Mouse (Mus musculus) layer of hippocampus, postnatal 25 days (tissue): ENCODE data around the gene Slbp. TPM values are rescaled to one million over a fixed set of nuclear protein-coding genes. Genes with fewer than 3 reads are reported as not detected.

Experiments
- DNase-seq, 2 experiments: peaks; one replicate each; pipeline ENCODE4 v3.0.0; 2022; ENCODE audit warnings: mixed read lengths in 2 of 2, low spot score in 1 of 2; ENCODE audit errors: extremely low spot score in 1 of 2
- total RNA-seq, 2 experiments: library from RNA; stranded (reverse); gene quantifications; 2 replicates each; pipeline ENCODE4 v1.2.3; 2021

Gene Slbp
- total RNA-seq, 2 experiments from 2014 or later = 22.4 to 22.5 TPM

- no peak for DNase-seq
Observed at GRCm38 (mm10) chr5:33632526-33632925, 19.8 kb downstream of the Slbp start.

GRCm38 (mm10) chr5:33630615-33631014 is 21.8 kb downstream of the Slbp start:
- no peak for DNase-seq

- no peak for DNase-seq
Observed at GRCm38 (mm10) chr5:33630061-33630460, 22.3 kb downstream of the Slbp start.

GRCm38 (mm10) chr5:33629301-33629987 is 22.9 kb downstream of the Slbp start, which contains the start of the genes Fam53a and Gm9903:
Gene Fam53a (minus strand): TSS chr5:33629635.
Gene Gm9903 (plus strand): TSS chr5:33629925.
- DNase-seq = peak; percentile 100

- DNase-seq = peak in 1 of 2 experiments; percentile 30
Observed at GRCm38 (mm10) chr5:33628820-33629300, 23.5 kb downstream of the Slbp start.

GRCm38 (mm10) chr5:33627968-33628367 is 24.4 kb downstream of the Slbp start:
- DNase-seq = no peak

- DNase-seq = no peak
Observed at GRCm38 (mm10) chr5:33623766-33624165, 28.6 kb downstream of the Slbp start.

GRCm38 (mm10) chr5:33622671-33623070 is 29.7 kb downstream of the Slbp start:
- no peak for DNase-seq

- DNase-seq = no peak
Observed at GRCm38 (mm10) chr5:33614391-33614790, 38.0 kb downstream of the Slbp start.

- DNase-seq = no peak
Observed at GRCm38 (mm10) chr5:33611795-33612194, 40.6 kb downstream of the Slbp start.

GRCm38 (mm10) chr5:33609226-33609625 is 43.1 kb downstream of the Slbp start:
- DNase-seq = no peak

- no peak for DNase-seq
Observed at GRCm38 (mm10) chr5:33607434-33607833, 44.9 kb downstream of the Slbp start.

- DNase-seq = no peak
Observed at GRCm38 (mm10) chr5:33606631-33607030, 45.7 kb downstream of the Slbp start.

- DNase-seq = no peak
Observed at GRCm38 (mm10) chr5:33605314-33605713, 47.1 kb downstream of the Slbp start.

GRCm38 (mm10) chr5:33593620-33594019 is 58.8 kb downstream of the Slbp start:
- no peak for DNase-seq

- DNase-seq = peak; percentile 70 to 80
Observed at GRCm38 (mm10) chr5:33589221-33589888, 63.0 kb downstream of the Slbp start.

GRCm38 (mm10) chr5:33588066-33588465 is 64.3 kb downstream of the Slbp start:
- DNase-seq = no peak

- DNase-seq = no peak
Observed at GRCm38 (mm10) chr5:33587498-33588058, 64.8 kb downstream of the Slbp start.
